31 mouse cellular contexts compared by ENCODE assay signal in the genomic region with DNA sequence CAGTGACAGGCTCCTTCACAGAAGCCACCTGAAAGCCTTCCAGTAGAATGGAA. TPM values are rescaled to one million over a fixed set of nuclear protein-coding genes. Genes with fewer than 3 reads are reported as not detected.
DNase-seq lines count a peak whose midpoint lies in the region; ATAC-seq and TF ChIP-seq lines count a peak whose summit lies in the region.
"Had no signal": no experiment of that assay in that cellular context is flagged by ENCODE, and none has a peak within 500 bp of the region (broad histone marks: within the 10 kb centered on the region; RNA-seq: fewer than 3 reads in every experiment).

TSS of gene Apoc3 (minus strand) at position 41 of the 53 bp plus-strand sequence.

- TF ChIP-seq CTCF in intestine, postnatal 0 days (IDR thresholded peaks at IDR 0.05; ENCODE audit: low read depth), result no peak
- no peak for TF ChIP-seq CTCF in small intestine, adult 2 months (IDR thresholded peaks at IDR 0.05; ENCODE audit: extremely low read depth, insufficient read length, insufficient replicate concordance, low read depth, low read length)

- H3K36me3 ChIP-seq in hindbrain, embryonic 10.5 days, result no peaks in the 10 kb centered on the region
- no peaks in the 10 kb centered on the region for H3K36me3 ChIP-seq in hindbrain, embryonic 11.5 days (ENCODE audit: control insufficient read depth, insufficient read depth, low read length)
- no peaks in the 10 kb centered on the region for H3K36me3 ChIP-seq in embryonic facial prominence, embryonic 10.5 days (replicated peaks)
- H3K36me3 ChIP-seq in intestine, postnatal 0 days (ENCODE audit: control insufficient read depth, insufficient read depth), result no peaks in the 10 kb centered on the region
- H3K36me3 ChIP-seq in small intestine, adult 2 months (ENCODE audit: control insufficient read depth, insufficient read depth, low read length), result peaks cover 4% of the 10 kb centered on the region
- H3K36me3 ChIP-seq: embryonic facial prominence, embryonic 15.5 days; G1E; heart, embryonic 13.5 days; lung, embryonic 15.5 days had no signal

- peak within 1 kb of the TSS; percentile 23; the same call in 1 of the 2 replicates for H3K27ac ChIP-seq in hindbrain, embryonic 10.5 days
- no peak within 1 kb of the TSS for H3K27ac ChIP-seq in hindbrain, embryonic 11.5 days (ENCODE audit: low read depth, low read length)
- H3K27ac ChIP-seq in embryonic facial prominence, embryonic 10.5 days (replicated peaks), result 0 out of 2 replicates have a peak within 1 kb of the TSS, but pooled peaks have one; percentile 21
- peak within 1 kb of the TSS; percentile 96 for H3K27ac ChIP-seq in intestine, postnatal 0 days (ENCODE audit: low read depth, low read length)
- H3K27ac ChIP-seq in small intestine, adult 2 months (ENCODE audit: insufficient read depth, low read depth, low read length), result peak within 1 kb of the TSS; percentile 97
- H3K27ac ChIP-seq: embryonic facial prominence, embryonic 15.5 days; heart, adult 2 months; heart, embryonic 13.5 days; hindbrain, embryonic 14.5 days; left cerebral cortex, adult 2 months; lung, embryonic 15.5 days had no signal

- no peaks in the 10 kb centered on the region for H3K9me3 ChIP-seq in hindbrain, embryonic 10.5 days
- no peaks in the 10 kb centered on the region for H3K9me3 ChIP-seq in hindbrain, embryonic 11.5 days (ENCODE audit: control insufficient read depth, low read length)
- no peaks in the 10 kb centered on the region for H3K9me3 ChIP-seq in embryonic facial prominence, embryonic 10.5 days
- H3K9me3 ChIP-seq in intestine, postnatal 0 days (ENCODE audit: control insufficient read depth), result no peaks in the 10 kb centered on the region
- H3K9me3 ChIP-seq: embryonic facial prominence, embryonic 15.5 days; G1E; heart, embryonic 13.5 days; lung, embryonic 15.5 days; megakaryocyte, embryonic 14.5 days had no signal

- H3K4me1 ChIP-seq in hindbrain, embryonic 10.5 days (replicated peaks), result peaks cover 14% of the 10 kb centered on the region
- H3K4me1 ChIP-seq in hindbrain, embryonic 11.5 days (replicated peaks; ENCODE audit: control insufficient read depth, insufficient read depth, low read length), result no peaks in the 10 kb centered on the region
- peaks cover 13% of the 10 kb centered on the region for H3K4me1 ChIP-seq in embryonic facial prominence, embryonic 10.5 days
- H3K4me1 ChIP-seq in intestine, postnatal 0 days (replicated peaks; ENCODE audit: control insufficient read depth, insufficient read depth, low read length), result peaks cover 2% of the 10 kb centered on the region; the same call in 1 of the 2 replicates
- H3K4me1 ChIP-seq in small intestine, adult 2 months (ENCODE audit: control insufficient read depth, insufficient read depth, insufficient read length, low read length), result peaks cover 40% of the 10 kb centered on the region

- no peak for ATAC-seq in hindbrain, embryonic 11.5 days (ENCODE audit: low FRiP score)
- no peak for ATAC-seq in intestine, postnatal 0 days
- ATAC-seq: forebrain, embryonic 16.5 days; inflammation-experienced regulatory T-cells, adult 6 months; Patski had no signal

- no peak within 1 kb of the TSS for H3K4me3 ChIP-seq in hindbrain, embryonic 10.5 days
- no peak within 1 kb of the TSS for H3K4me3 ChIP-seq in hindbrain, embryonic 11.5 days (ENCODE audit: low read depth, low read length)
- H3K4me3 ChIP-seq in embryonic facial prominence, embryonic 10.5 days, result no peak within 1 kb of the TSS
- H3K4me3 ChIP-seq in intestine, postnatal 0 days (ENCODE audit: low read depth, low read length), result peak within 1 kb of the TSS; percentile 24
- H3K4me3 ChIP-seq in small intestine, adult 2 months (ENCODE audit: low read depth, low read length), result peak within 1 kb of the TSS; percentile 56
- H3K4me3 ChIP-seq: embryonic facial prominence, embryonic 15.5 days; heart, adult 2 months; heart, embryonic 13.5 days; left cerebral cortex, adult 2 months; lung, embryonic 15.5 days; megakaryocyte, embryonic 14.5 days had no signal

- TF ChIP-seq POLR2A in small intestine, adult 2 months (IDR thresholded peaks at IDR 0.05; ENCODE audit: low read depth, low read length), result no peak

- no peak within 1 kb of the TSS for H3K4me2 ChIP-seq in hindbrain, embryonic 11.5 days (replicated peaks; ENCODE audit: low read depth, low read length)
- H3K4me2 ChIP-seq in intestine, postnatal 0 days (replicated peaks; ENCODE audit: low read depth), result peak within 1 kb of the TSS; percentile 61
- H3K4me2 ChIP-seq: embryonic facial prominence, embryonic 15.5 days; heart, embryonic 13.5 days; hindbrain, embryonic 14.5 days; lung, embryonic 15.5 days had no signal

- H3K9ac ChIP-seq in hindbrain, embryonic 11.5 days (ENCODE audit: low read depth, low read length), result no peak within 1 kb of the TSS
- peak within 1 kb of the TSS; percentile 67 for H3K9ac ChIP-seq in intestine, postnatal 0 days (ENCODE audit: low read depth, low read length)
- H3K9ac ChIP-seq: embryonic facial prominence, embryonic 15.5 days; heart, embryonic 13.5 days; hindbrain, embryonic 14.5 days; lung, embryonic 15.5 days had no signal

- no peak for DNase-seq in hindbrain, embryonic 10.5 days (ENCODE audit: low spot score)
- no peak for DNase-seq in hindbrain, embryonic 11.5 days (ENCODE audit: low spot score)
- DNase-seq in embryonic facial prominence, embryonic 10.5 days (ENCODE audit: low spot score), result no peak
- no peak for DNase-seq in gastrocnemius, postnatal 10 days
- no peak for DNase-seq in urinary bladder, postnatal 10 days (ENCODE audit: low spot score)
- DNase-seq: cerebellum, adult 9-10 months; gastrocnemius, postnatal 36 days; heart, adult 2 months; lung, postnatal 36 days; midbrain, embryonic 14.5 days; right cerebral cortex, postnatal 25 days; thymus, adult 2 months had no signal

- H3K27me3 ChIP-seq in hindbrain, embryonic 10.5 days (ENCODE audit: insufficient read depth, poor library complexity, severe bottlenecking), result peaks cover 19% of the 10 kb centered on the region
- H3K27me3 ChIP-seq in hindbrain, embryonic 11.5 days (ENCODE audit: control insufficient read depth, insufficient read depth, low read length), result no peaks in the 10 kb centered on the region; the same call in 1 of the 2 replicates
- H3K27me3 ChIP-seq in embryonic facial prominence, embryonic 10.5 days (replicated peaks; ENCODE audit: low read depth, poor library complexity, severe bottlenecking), result peaks cover 36% of the 10 kb centered on the region
- no peaks in the 10 kb centered on the region for H3K27me3 ChIP-seq in intestine, postnatal 0 days (replicated peaks; ENCODE audit: control insufficient read depth, insufficient read depth, low read length)
- no peaks in the 10 kb centered on the region for H3K27me3 ChIP-seq in small intestine, adult 2 months (ENCODE audit: control insufficient read depth, insufficient read depth, low read length)
- H3K27me3 ChIP-seq: embryonic facial prominence, embryonic 15.5 days; lung, embryonic 15.5 days had no signal

RNA-seq across cellular contexts. Expression of gene Apoc3, which starts in this region (rescaled TPM):
- not detected in 2 replicates for polyA plus RNA-seq in hindbrain, embryonic 10.5 days (2016; fragmentation: Nextera tagmentation; extraction: Ambion mirVana)
- not detected in 2 replicates for polyA plus RNA-seq in hindbrain, embryonic 11.5 days (2014; fragmentation: Nextera tagmentation; extraction: Ambion mirVana)
- polyA plus RNA-seq in embryonic facial prominence, embryonic 10.5 days (2016; fragmentation: Nextera tagmentation; extraction: Ambion mirVana), result not detected in 2 replicates
- polyA plus RNA-seq in intestine, postnatal 0 days (2015; fragmentation: Nextera tagmentation; extraction: Ambion mirVana), result 8,073 and 8,903 TPM in 2 replicates
- polyA plus RNA-seq in small intestine, adult 2 months (2012; rRNA removed), result 1,107 and 4,906 TPM in 2 replicates
- total RNA-seq in gastrocnemius, postnatal 10 days (2021), result not detected
- total RNA-seq: CH12.LX; heart, adult 2 months; heart, postnatal 25 days; layer of hippocampus, postnatal 10 days had no signal
- polyA plus RNA-seq: brain, embryonic 14.5 days; embryonic facial prominence, embryonic 15.5 days; forebrain, embryonic 16.5 days; G1E; heart, embryonic 13.5 days; hindbrain, embryonic 14.5 days; inflammation-experienced regulatory T-cells, adult 6 months; limb, embryonic 14.5 days; lung, embryonic 15.5 days; midbrain, embryonic 14.5 days; neural tube, embryonic 11.5 days; Patski; stomach, embryonic 14.5 days had no signal

Comparison
In these comparisons a context has a peak if more than half of its experiments do, and no peak if none do; other contexts are left out.
1. RNA of gene Apoc3 (polyA plus RNA-seq): 8,073 to 8,903 TPM in intestine, postnatal 0 days and 1,107 to 4,906 TPM in small intestine, adult 2 months; not detected in hindbrain, embryonic 10.5 days, not detected in hindbrain, embryonic 11.5 days and not detected in embryonic facial prominence, embryonic 10.5 days; every median in the first group is over 1,000 times any median in the second.
2. H3K4me3 ChIP-seq: peak in intestine, postnatal 0 days (single experiment) and small intestine, adult 2 months (single experiment); none in hindbrain, embryonic 10.5 days (single experiment), hindbrain, embryonic 11.5 days (single experiment) and embryonic facial prominence, embryonic 10.5 days (single experiment).